ENCODE assay signal across 8 mouse cellular contexts in the genomic region with DNA sequence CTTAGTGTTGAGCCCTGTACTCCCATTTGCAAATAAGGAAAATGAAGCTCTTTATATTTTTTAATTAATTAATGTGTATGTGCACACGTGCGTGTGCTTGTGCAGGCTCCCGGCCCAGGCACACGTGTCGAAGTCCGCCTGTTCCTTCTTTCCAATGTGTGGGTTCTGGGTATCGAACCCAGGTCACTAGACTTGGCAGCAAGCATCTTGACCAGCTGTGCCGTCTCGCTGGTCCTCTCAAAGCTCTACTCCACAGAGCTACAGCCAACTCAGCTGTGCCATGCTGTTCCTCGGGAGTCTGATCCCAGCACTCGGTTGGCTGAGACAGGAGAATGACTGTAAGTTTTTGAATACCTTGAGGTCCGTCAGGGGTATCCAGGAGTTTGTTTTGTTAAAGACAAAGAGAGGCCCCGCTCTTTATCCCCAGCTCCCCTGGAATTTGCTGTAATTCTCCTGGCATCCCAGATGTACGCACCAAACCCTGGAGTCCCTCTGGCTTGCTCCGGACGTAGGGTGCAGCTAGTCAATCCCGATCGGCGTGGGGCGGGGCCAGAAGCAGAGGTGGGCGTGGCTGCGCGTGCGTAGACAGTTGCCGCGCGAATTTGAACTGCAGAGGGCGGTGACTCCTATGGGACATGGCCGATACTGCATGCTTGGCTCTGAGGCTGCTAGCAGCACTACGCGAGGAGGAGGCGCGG. TPM values are rescaled to one million over a fixed set of nuclear protein-coding genes. Genes with fewer than 3 reads are reported as not detected.
DNase-seq lines count a peak whose midpoint lies in the region; ATAC-seq and TF ChIP-seq lines count a peak whose summit lies in the region.

Gene Ankle1, plus strand, starts transcription at position 610 of the 698 bp plus-strand sequence.

- peaks cover 4 to 15% of the 10 kb centered on the region in 2 experiments; a peak in 3 of 4 replicates for H3K4me1 ChIP-seq in ES-E14 (ENCODE audit: control insufficient read depth in 2 of 2, insufficient read depth in 2 of 2, low read length in 2 of 2, poor library complexity in 1 of 2)
- peaks cover 14% of the 10 kb centered on the region for H3K4me1 ChIP-seq in forebrain, embryonic 16.5 days (replicated peaks; ENCODE audit: control insufficient read depth, insufficient read depth, low read length)
- peaks cover 28% of the 10 kb centered on the region for H3K4me1 ChIP-seq in lung, embryonic 15.5 days

- peak; percentile 93 for DNase-seq in ES-E14 (ENCODE audit: low read depth, low spot score)
- peak; percentile 91 for DNase-seq in cerebellum, adult 11-12 months
- peak; percentile 99 for DNase-seq in heart, postnatal 4 days
- peak; percentile 90 to 94 for DNase-seq in layer of hippocampus, adult 8-10 months (ENCODE audit: low spot score in 2 of 2)
- peak; percentile 88 for DNase-seq in ovary, adult 18-20 months (ENCODE audit: low spot score)
- peak; percentile 94 for DNase-seq in thymus, postnatal 0 days (ENCODE audit: low spot score)

- peak within 1 kb of the TSS; percentile 80 to 84 for H3K4me3 ChIP-seq in ES-E14 (ENCODE audit: insufficient read depth in 1 of 2, low read depth in 1 of 2, low read length in 2 of 2, poor library complexity in 1 of 2, severe bottlenecking in 1 of 2)
- H3K4me3 ChIP-seq in forebrain, embryonic 16.5 days (replicated peaks; ENCODE audit: low read length): peak within 1 kb of the TSS; percentile 52
- peak within 1 kb of the TSS; percentile 88 for H3K4me3 ChIP-seq in lung, embryonic 15.5 days

- peaks cover 41% of the 10 kb centered on the region for H3K36me3 ChIP-seq in ES-E14 (ENCODE audit: control insufficient read depth, insufficient read depth, low read length, poor library complexity, severe bottlenecking)
- no peaks in the 10 kb centered on the region for H3K36me3 ChIP-seq in forebrain, embryonic 16.5 days (ENCODE audit: control insufficient read depth, insufficient read depth)
- peaks cover 30% of the 10 kb centered on the region for H3K36me3 ChIP-seq in lung, embryonic 15.5 days

- peak within 1 kb of the TSS; percentile 90 for H3K4me2 ChIP-seq in forebrain, embryonic 16.5 days (ENCODE audit: low read length)
- H3K4me2 ChIP-seq in lung, embryonic 15.5 days: peak within 1 kb of the TSS; percentile 97

- H3K9me3 ChIP-seq in ES-E14 (ENCODE audit: control insufficient read depth, insufficient read depth, low read depth, low read length): no peaks in the 10 kb centered on the region
- no peaks in the 10 kb centered on the region for H3K9me3 ChIP-seq in forebrain, embryonic 16.5 days (ENCODE audit: control insufficient read depth, low read length)
- no peaks in the 10 kb centered on the region for H3K9me3 ChIP-seq in lung, embryonic 15.5 days

- H3K27me3 ChIP-seq in forebrain, embryonic 16.5 days (replicated peaks; ENCODE audit: control insufficient read depth, insufficient read depth, low read length): no peaks in the 10 kb centered on the region
- no peaks in the 10 kb centered on the region for H3K27me3 ChIP-seq in lung, embryonic 15.5 days

- H3K9ac ChIP-seq in ES-E14 (ENCODE audit: insufficient read depth, low read depth, low read length, poor library complexity, severe bottlenecking): peak within 1 kb of the TSS; percentile 89
- peak within 1 kb of the TSS; percentile 52 for H3K9ac ChIP-seq in forebrain, embryonic 16.5 days (replicated peaks; ENCODE audit: low read depth, low read length)
- H3K9ac ChIP-seq in lung, embryonic 15.5 days: peak within 1 kb of the TSS; percentile 80

- peak; percentile 91 for ATAC-seq in forebrain, embryonic 16.5 days
- peak; percentile 92 for ATAC-seq in lung, embryonic 15.5 days (ENCODE audit: borderline replicate concordance, extremely low read depth, low FRiP score, low TSS enrichment)

- no peak within 1 kb of the TSS; the same call in 1 of the 2 replicates for H3K27ac ChIP-seq in ES-E14 (ENCODE audit: insufficient read depth, low read depth, low read length, poor library complexity, severe bottlenecking)
- no peak within 1 kb of the TSS for H3K27ac ChIP-seq in forebrain, embryonic 16.5 days (ENCODE audit: low read length)
- H3K27ac ChIP-seq in lung, embryonic 15.5 days: peak within 1 kb of the TSS; percentile 76

- WGBS in forebrain, embryonic 16.5 days: 15% methylated on average over 33 of the region's 33 CpGs
- 15% methylated on average over 33 of the region's 33 CpGs for WGBS in lung, embryonic 15.5 days

- in situ Hi-C loops in ES-E14 (cut with MboI; ENCODE audit: low sequenced_read_pairs in 2 of 2, unreplicated experiment in 2 of 2): no loop called here

TF ChIP-seq in ES-E14, 5 proteins besides CTCF, POLR2A, EP300 and RAD21:
- TF ChIP-seq CHD2 (IDR thresholded peaks at IDR 0.05; ENCODE audit: low read depth, low read length): no peak
- TF ChIP-seq ZNF384 (IDR thresholded peaks at IDR 0.05; ENCODE audit: low read depth, low read length): no peak
- peak; percentile 58; the same call in 1 of the 2 replicates for TF ChIP-seq HCFC1 (IDR thresholded peaks at IDR 0.05; ENCODE audit: borderline replicate concordance, insufficient read depth, low read length)

RNA-seq across cellular contexts. Expression of gene Ankle1, which starts in this region (rescaled TPM):
- total RNA-seq in ES-E14 (2012; rRNA removed): 28.9 and 44.5 TPM in 2 replicates
- 12.3 and 18.9 TPM in 2 replicates for polyA plus RNA-seq in forebrain, embryonic 16.5 days (2015; fragmentation: Nextera tagmentation; extraction: Ambion mirVana)
- total RNA-seq in heart, postnatal 4 days (2021): 1 to 10 TPM; 9.8 TPM
- under 1 TPM; 0.18 to 0.72 (median 0.27) TPM for total RNA-seq in layer of hippocampus, adult 8-10 months (2022)
- polyA plus RNA-seq in lung, embryonic 15.5 days (2015; fragmentation: Nextera tagmentation; extraction: Ambion mirVana): 42.6 and 46.7 TPM in 2 replicates
- polyA plus RNA-seq in thymus, postnatal 0 days (2015; fragmentation: Nextera tagmentation; extraction: Ambion mirVana): 15.3 and 25.1 TPM in 2 replicates

Comparison
In these comparisons a context has a peak if more than half of its experiments do, and no peak if none do; other contexts are left out.
1. RNA of gene Ankle1 (total RNA-seq): 28.9 to 44.5 TPM in ES-E14 and 9.8 TPM in heart, postnatal 4 days; 0.18 to 0.72 TPM in layer of hippocampus, adult 8-10 months; every median in the first group is over 4 times any median in the second.
2. Peak in DNase-seq in layer of hippocampus, adult 8-10 months; RNA of the gene not detected or under 1 TPM.
3. Peak in every context shown above with its lines, with median percentiles within 50 percentile points of each other: DNase-seq, H3K4me3 ChIP-seq and H3K9ac ChIP-seq.